Mouse (Mus musculus) MEL (cell line): ENCODE data around the gene Tshb.

Experiments used
- CHD1 ChIP-seq: IDR thresholded peaks from 2 replicates; pipeline ENCODE4 v1.6.1; 2012; ENCODE audit warnings: low read depth, mild to moderate bottlenecking, inconsistent platforms, low read length, improper control_type of control experiment
- CHD2 ChIP-seq: IDR thresholded peaks from 2 replicates; pipeline ENCODE4 v1.6.1; 2011; ENCODE audit warnings: low read length, improper control_type of control experiment
- CTCF ChIP-seq, 3 experiments: IDR thresholded peaks in 2 of 3; conservative IDR thresholded peaks in 1 of 3; 2 replicates each; pipeline ENCODE4 v1.5.1; 2011 to 2012; ENCODE audit warnings: low read length in 3 of 3, low read depth in 2 of 3, mild to moderate bottlenecking in 2 of 3, improper control_type of control experiment in 1 of 3, inconsistent platforms in 1 of 3, mixed read lengths in 1 of 3, moderate library complexity in 1 of 3; ENCODE audit not compliant: control insufficient read depth in 1 of 3, insufficient read depth in 1 of 3, poor library complexity in 1 of 3, severe bottlenecking in 1 of 3
- EP300 ChIP-seq, 2 experiments: IDR thresholded peaks; 2 replicates each; pipeline ENCODE4 v1.6.1; 2011; ENCODE audit warnings: improper control_type of control experiment in 2 of 2, low read length in 2 of 2, low read depth in 1 of 2, mild to moderate bottlenecking in 1 of 2
- GATA1 ChIP-seq: IDR thresholded peaks from 2 replicates; pipeline ENCODE4 v1.6.1; 2011; ENCODE audit warnings: low read depth, low read length, improper control_type of control experiment
- HCFC1 ChIP-seq: IDR thresholded peaks from 2 replicates; pipeline ENCODE4 v1.6.1; 2012; ENCODE audit warnings: low read depth, mild to moderate bottlenecking, inconsistent platforms, low read length, improper control_type of control experiment, moderate library complexity
- MAX ChIP-seq: IDR thresholded peaks from 2 replicates; pipeline ENCODE4 v1.6.1; 2011; ENCODE audit warnings: low read length, improper control_type of control experiment
- MXI1 ChIP-seq: IDR thresholded peaks from 2 replicates; pipeline ENCODE4 v1.6.1; 2011; ENCODE audit warnings: mild to moderate bottlenecking, low read depth, low read length, improper control_type of control experiment
- MYC ChIP-seq: IDR thresholded peaks from 2 replicates; pipeline ENCODE4 v1.6.1; 2011; ENCODE audit warnings: low read depth, mild to moderate bottlenecking, low read length, improper control_type of control experiment, moderate library complexity
- POLR2A ChIP-seq, 2 experiments: IDR thresholded peaks; 2 replicates each; pipeline ENCODE4 v1.6.1; 2011 to 2012; ENCODE audit warnings: low read length in 2 of 2, mild to moderate bottlenecking in 2 of 2, control low read depth in 1 of 2, improper control_type of control experiment in 1 of 2, low read depth in 1 of 2, moderate library complexity in 1 of 2; ENCODE audit not compliant: control insufficient read depth in 1 of 2, insufficient read depth in 1 of 2, poor library complexity in 1 of 2
- USF1 ChIP-seq: IDR thresholded peaks from 2 replicates; pipeline ENCODE4 v1.6.1; 2014; ENCODE audit warnings: low read depth, mild to moderate bottlenecking, inconsistent platforms, low read length, improper control_type of control experiment, moderate library complexity
- ZKSCAN1 ChIP-seq: IDR thresholded peaks from 2 replicates; pipeline ENCODE4 v1.6.1; 2012; ENCODE audit warnings: low read depth, mild to moderate bottlenecking, inconsistent platforms, low read length, improper control_type of control experiment, moderate library complexity

DNA sequence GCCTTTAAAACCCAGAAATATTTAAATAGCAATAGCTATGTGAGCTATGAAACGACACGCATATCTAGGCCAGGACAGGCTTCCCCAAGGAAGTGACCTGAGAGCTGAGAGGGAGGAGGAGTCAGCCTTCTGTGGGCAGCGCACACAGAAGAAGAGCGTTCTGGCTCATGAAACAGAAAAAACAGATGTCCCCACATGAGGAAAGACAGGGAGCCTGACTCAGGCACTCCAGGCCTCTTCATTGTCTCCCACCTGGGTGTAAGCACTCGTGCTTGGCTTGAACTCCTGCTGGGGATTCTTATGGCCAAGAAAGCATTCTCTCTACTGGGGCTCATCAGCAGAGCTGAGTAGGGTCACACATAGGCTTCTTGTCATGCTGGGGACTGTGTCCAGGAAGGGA, 37.9 kb downstream of the Tshb start:
- TF ChIP-seq MXI1 (no peak), HCFC1 (no peak), CHD1 (no peak), CTCF (IDR thresholded peaks at IDR 0.05 in 2 of 3, conservative IDR thresholded peaks at IDR 0.05 in 1 of 3; ENCODE audit: control insufficient read depth in 1 of 3, insufficient read depth in 1 of 3, low read depth in 2 of 3, low read length in 3 of 3, poor library complexity in 1 of 3, severe bottlenecking in 1 of 3) (no peak), POLR2A (IDR thresholded peaks at IDR 0.05; ENCODE audit: control insufficient read depth in 1 of 2, insufficient read depth in 1 of 2, low read depth in 1 of 2, low read length in 2 of 2, poor library complexity in 1 of 2) (no peak), GATA1 (no peak), MAX (no peak), USF1 (no peak), CHD2 (no peak), ZKSCAN1 (no peak), MYC (no peak), EP300 (IDR thresholded peaks at IDR 0.05; ENCODE audit: low read depth in 1 of 2, low read length in 2 of 2) (no peak)
